Mouse (Mus musculus): ENCODE results near the gene Olfr672.
"Not testable (repeated sequence)": the region's sequence is repeated elsewhere in the genome, so short reads cannot be mapped to it uniquely, and the experiment has no call there.

Gene Olfr672
- long read RNA-seq, experiment 1 = 0 reads
- long read RNA-seq, experiment 2 = 0 reads

- intact Hi-C loops (cut with DNase I) = no loop called here
Measured at GRCm38 (mm10) chr7:105001929-105002328, at the start of gene Olfr672. TSS of gene Olfr672 (minus strand) at chr7:105002029.

DNA sequence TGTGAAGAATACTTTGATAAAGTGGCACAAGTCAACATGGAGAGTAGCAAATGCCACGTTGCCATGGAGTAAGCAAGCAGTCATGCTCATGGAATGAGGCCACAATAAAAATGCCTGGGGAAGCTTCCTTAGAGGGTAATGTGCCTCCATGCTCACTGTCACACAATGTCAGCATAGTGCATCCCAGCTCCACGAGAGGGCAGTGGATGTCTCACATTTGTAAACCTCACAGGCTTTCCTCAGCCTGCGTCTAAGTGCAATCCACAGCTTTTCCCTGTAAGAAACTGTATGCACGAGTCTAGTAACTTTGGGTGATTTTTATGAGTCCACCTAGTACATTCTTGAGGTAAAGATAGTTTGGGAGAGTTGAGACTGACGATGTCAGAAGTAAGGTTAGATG lies 32.0 kb upstream of the Olfr672 start:
- intact Hi-C loops (cut with DNase I) = not testable (repeated sequence)

GRCm38 (mm10) chr7:105032398-105032797 lies 30.6 kb upstream of the Olfr672 start, which contains the start of gene Olfr676:
TSS of gene Olfr676 (plus strand) at chr7:105032698.
- intact Hi-C loops (cut with DNase I) = no loop called here

DNA sequence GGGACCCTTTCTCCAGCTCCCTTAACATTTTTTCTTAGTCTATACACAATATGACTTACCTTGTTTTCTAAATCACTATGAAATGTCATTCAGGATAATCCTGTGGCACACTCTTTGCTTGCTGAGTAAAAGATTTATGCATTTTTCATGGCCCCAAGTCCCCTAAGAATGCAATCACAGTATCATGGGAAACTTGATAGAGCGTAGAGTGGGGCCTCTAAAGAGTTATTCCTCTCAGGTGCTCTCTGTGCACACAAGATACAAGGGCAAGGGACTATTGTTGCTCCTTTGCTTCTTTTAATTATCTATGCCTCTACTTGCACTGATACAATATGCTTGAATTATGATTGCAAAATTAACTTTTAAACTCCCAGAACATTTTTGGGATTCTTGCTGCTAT lies 26.5 kb upstream of the Olfr672 start, which contains the start of gene Olfr675:
TSS of gene Olfr675 (minus strand) at position 101 of the 400 bp plus-strand sequence.
- intact Hi-C loops (cut with DNase I) = no loop called here

DNA sequence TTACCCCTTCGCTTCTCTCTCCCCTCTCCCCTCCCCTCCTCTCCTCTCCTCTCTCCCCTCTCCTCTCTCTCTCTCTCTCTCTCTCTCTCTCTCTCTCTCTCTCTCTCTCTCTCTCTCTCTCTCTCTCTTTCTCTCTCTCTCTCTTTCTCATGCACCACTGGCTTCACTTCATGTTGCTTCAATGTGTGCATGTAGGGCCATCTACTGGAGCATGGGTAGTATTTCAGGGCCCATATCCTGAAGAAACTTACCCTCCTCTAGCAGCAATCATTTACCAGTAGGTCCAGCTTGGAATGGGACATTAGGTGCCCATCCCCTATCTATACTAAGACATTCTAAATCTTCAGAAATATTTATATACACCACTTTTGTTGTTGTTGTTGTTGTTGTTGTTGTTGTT lies 20.7 kb upstream of the Olfr672 start:
- intact Hi-C loops (cut with DNase I) = no loop called here

GRCm38 (mm10) chr7:104979026-104979425 lies 22.8 kb downstream of the Olfr672 start, which contains the start of gene Olfr671:
TSS of gene Olfr671 (minus strand) at chr7:104979126.
- intact Hi-C loops (cut with DNase I) = no loop called here

DNA sequence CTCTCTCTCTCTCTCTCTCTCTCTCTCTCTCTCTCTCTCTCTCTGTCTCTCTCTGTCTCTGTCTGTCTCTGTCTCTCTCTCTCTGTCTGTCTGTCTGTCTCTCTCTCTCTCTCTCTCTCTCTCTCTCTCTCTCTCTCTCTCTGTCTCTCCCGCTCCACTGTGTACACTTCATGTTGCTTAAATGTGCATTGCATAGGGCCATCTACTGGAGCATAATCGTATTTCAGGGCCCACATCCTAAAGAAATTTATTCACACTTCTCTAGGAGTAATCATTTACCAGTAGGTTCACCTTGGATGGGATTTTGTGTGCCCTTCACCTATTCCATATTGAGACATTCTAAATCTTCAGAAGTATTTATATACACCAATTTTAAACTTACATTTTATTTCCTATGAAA lies 29.3 kb downstream of the Olfr672 start:
- intact Hi-C loops (cut with DNase I) = not testable (repeated sequence)

DNA sequence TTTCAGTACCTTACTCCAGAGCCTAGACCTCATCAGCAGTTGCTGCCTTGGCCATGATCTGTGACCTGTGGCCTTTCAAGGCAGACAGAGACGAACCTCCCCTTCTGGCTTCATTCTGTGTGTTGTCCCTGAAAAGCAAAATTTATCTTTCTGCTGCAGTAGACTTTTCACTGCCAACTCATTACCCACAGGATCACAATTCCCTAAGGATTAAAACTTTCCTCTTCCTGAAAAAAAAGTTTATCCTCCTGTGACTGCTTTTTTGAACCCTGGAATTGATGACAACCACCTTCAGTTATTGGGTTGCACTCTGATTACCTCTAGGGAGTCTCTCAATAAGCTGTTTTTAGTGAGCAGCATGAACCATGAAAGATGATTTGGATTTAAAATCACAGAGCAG lies 39.3 kb downstream of the Olfr672 start, which contains the start of gene Olfr670:
TSS of gene Olfr670 (minus strand) at position 101 of the 400 bp plus-strand sequence.
- intact Hi-C loops (cut with DNase I) = no loop called here

DNA sequence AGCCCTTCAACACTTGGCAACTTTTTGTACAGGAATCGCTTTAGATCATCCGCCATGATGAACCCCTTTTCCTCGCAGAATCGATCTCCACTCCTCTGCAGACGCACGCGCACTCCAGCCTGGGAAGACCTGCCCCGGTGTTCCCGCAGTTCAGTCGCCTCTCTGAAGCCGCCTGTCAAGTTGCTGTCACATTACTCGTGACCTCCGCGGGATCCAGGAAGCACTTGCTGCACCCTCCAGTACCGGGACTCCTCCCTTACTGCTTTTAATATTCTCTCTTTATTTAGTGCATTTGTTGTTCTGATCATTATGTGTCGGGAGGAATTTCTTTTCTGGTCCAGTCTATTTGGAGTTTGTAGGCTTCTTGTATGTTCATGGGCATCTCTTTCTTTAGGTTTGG lies 51.6 kb downstream of the Olfr672 start:
- intact Hi-C loops (cut with DNase I) = not testable (repeated sequence)
